Mouse (Mus musculus): ENCODE measurements around the gene Fryl.

GRCm38 (mm10) chr5:73248211-73248610 lies 8.2 kb downstream of the Fryl start:
- no peak for TF ChIP-seq POLR2A (IDR thresholded peaks at IDR 0.05; ENCODE audit: low read depth, low read length)
- TF ChIP-seq CTCF (IDR thresholded peaks at IDR 0.05; ENCODE audit: extremely low read depth, insufficient read depth, insufficient read length, insufficient replicate concordance): no peak

Data from spleen, adult 2 months (tissue).